Mouse (Mus musculus): ENCODE measurements around the gene Higd1c. TPM values are rescaled to one million over a fixed set of nuclear protein-coding genes. Genes with fewer than 3 reads are reported as not detected.

Gene Higd1c
- polyA plus RNA-seq, 1 experiment: not detected

DNA sequence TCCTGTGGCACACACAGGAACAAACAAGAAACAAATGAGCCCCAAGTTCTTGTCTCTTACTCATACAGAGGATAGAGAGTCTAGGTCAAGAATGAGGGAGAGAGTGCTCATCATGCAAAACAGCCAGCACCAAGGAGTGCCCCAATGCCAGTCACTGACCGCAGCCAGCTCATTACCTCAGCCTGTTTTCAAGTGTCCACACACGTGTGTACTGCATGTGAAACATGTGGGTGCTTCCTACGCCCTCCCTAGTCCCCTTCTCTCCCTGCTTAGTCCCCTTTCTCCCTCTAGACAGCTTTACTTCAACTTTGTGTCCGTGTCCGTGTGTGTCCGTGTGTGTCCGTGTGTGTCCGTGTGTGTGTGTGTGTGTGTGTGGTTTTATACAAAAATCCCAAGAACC is 15.3 kb downstream of the Higd1c start:
- H3K9ac ChIP-seq (ENCODE audit: low read depth, poor library complexity, severe bottlenecking): no peak overlapping the region
- no peaks in the 10 kb centered on the region for H3K9me3 ChIP-seq (replicated peaks; ENCODE audit: control insufficient read depth, insufficient read depth, low read length, poor library complexity, severe bottlenecking)
- no peaks in the 10 kb centered on the region for H3K27me3 ChIP-seq (ENCODE audit: control insufficient read depth, insufficient read depth, low read length, poor library complexity, severe bottlenecking)
- H3K4me3 ChIP-seq (ENCODE audit: low read depth, low read length): no peak overlapping the region
- no peak overlapping the region for H3K27ac ChIP-seq (ENCODE audit: insufficient read depth, low read length)
- H3K36me3 ChIP-seq (ENCODE audit: control insufficient read depth, insufficient read depth, low read length, poor library complexity, severe bottlenecking): no peaks in the 10 kb centered on the region
- no peaks in the 10 kb centered on the region for H3K4me1 ChIP-seq (ENCODE audit: control insufficient read depth, insufficient read depth, low read length)
- TF ChIP-seq EP300 (IDR thresholded peaks at IDR 0.05; ENCODE audit: insufficient read depth, low read depth, low read length) (no peak), POLR2A (IDR thresholded peaks at IDR 0.05; ENCODE audit: insufficient read depth, low read length) (no peak), CTCF (IDR thresholded peaks at IDR 0.05; ENCODE audit: low read depth, low read length) (no peak)

DNA sequence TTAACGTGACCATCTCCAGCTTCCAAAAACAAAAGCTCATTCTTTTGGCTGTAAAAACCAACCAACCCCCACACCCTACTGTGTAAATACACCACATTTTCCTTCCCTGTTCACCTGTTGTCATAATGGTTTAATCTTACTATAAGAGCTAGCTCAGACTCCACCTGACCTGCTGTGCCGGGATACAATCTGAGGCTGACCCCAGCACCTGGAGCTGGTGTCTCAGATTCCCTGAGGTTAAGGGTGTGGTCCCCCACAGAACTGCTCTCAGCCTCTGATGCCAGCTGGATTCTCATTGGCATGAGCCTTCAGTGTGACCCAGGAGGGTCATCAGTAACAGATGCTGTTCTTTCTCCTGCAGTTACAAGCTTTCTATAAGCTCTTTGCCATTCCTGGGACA is 15.8 kb downstream of the Higd1c start:
- H3K4me1 ChIP-seq (ENCODE audit: control insufficient read depth, insufficient read depth, low read length): no peaks in the 10 kb centered on the region
- no peak overlapping the region for H3K27ac ChIP-seq (ENCODE audit: insufficient read depth, low read length)
- no peaks in the 10 kb centered on the region for H3K27me3 ChIP-seq (ENCODE audit: control insufficient read depth, insufficient read depth, low read length, poor library complexity, severe bottlenecking)
- no peak overlapping the region for H3K9ac ChIP-seq (ENCODE audit: low read depth, poor library complexity, severe bottlenecking)
- TF ChIP-seq CTCF (IDR thresholded peaks at IDR 0.05; ENCODE audit: low read depth, low read length) (no peak), POLR2A (IDR thresholded peaks at IDR 0.05; ENCODE audit: insufficient read depth, low read length) (no peak), EP300 (IDR thresholded peaks at IDR 0.05; ENCODE audit: insufficient read depth, low read depth, low read length) (no peak)
- H3K36me3 ChIP-seq (ENCODE audit: control insufficient read depth, insufficient read depth, low read length, poor library complexity, severe bottlenecking): no peaks in the 10 kb centered on the region
- no peak overlapping the region for H3K4me3 ChIP-seq (ENCODE audit: low read depth, low read length)
- no peaks in the 10 kb centered on the region for H3K9me3 ChIP-seq (replicated peaks; ENCODE audit: control insufficient read depth, insufficient read depth, low read length, poor library complexity, severe bottlenecking)

DNA sequence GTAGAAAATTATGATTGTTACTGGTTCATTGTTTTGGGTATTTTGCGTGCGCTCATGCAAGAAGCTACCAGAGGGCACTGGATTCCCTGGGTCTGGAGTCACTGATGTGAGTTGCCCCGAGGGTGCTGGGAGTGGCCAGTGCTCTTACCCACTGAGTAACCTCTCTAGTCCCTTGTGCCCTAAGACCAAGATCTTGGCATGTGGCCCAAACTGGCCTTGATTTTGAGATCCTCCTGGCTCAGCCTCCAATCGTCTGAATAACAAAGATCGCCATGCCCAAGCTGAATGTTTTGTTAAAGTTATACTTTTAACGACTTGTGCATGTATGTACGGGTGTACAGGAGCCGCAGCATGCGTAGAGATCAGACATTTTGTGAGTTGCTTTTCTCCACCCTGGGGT is 21.4 kb downstream of the Higd1c start:
- Histone ChIP-seq H3K4me3 (ENCODE audit: low read depth, low read length) (no peak overlapping the region), H3K36me3 (ENCODE audit: control insufficient read depth, insufficient read depth, low read length, poor library complexity, severe bottlenecking) (no peaks in the 10 kb centered on the region), H3K9me3 (replicated peaks; ENCODE audit: control insufficient read depth, insufficient read depth, low read length, poor library complexity, severe bottlenecking) (no peaks in the 10 kb centered on the region), H3K4me1 (ENCODE audit: control insufficient read depth, insufficient read depth, low read length) (no peaks in the 10 kb centered on the region), H3K9ac (ENCODE audit: low read depth, poor library complexity, severe bottlenecking) (no peak overlapping the region), H3K27me3 (ENCODE audit: control insufficient read depth, insufficient read depth, low read length, poor library complexity, severe bottlenecking) (no peaks in the 10 kb centered on the region), H3K27ac (ENCODE audit: insufficient read depth, low read length) (no peak overlapping the region)
- TF ChIP-seq CTCF (IDR thresholded peaks at IDR 0.05; ENCODE audit: low read depth, low read length) (no peak), EP300 (IDR thresholded peaks at IDR 0.05; ENCODE audit: insufficient read depth, low read depth, low read length) (no peak), POLR2A (IDR thresholded peaks at IDR 0.05; ENCODE audit: insufficient read depth, low read length) (no peak)

DNA sequence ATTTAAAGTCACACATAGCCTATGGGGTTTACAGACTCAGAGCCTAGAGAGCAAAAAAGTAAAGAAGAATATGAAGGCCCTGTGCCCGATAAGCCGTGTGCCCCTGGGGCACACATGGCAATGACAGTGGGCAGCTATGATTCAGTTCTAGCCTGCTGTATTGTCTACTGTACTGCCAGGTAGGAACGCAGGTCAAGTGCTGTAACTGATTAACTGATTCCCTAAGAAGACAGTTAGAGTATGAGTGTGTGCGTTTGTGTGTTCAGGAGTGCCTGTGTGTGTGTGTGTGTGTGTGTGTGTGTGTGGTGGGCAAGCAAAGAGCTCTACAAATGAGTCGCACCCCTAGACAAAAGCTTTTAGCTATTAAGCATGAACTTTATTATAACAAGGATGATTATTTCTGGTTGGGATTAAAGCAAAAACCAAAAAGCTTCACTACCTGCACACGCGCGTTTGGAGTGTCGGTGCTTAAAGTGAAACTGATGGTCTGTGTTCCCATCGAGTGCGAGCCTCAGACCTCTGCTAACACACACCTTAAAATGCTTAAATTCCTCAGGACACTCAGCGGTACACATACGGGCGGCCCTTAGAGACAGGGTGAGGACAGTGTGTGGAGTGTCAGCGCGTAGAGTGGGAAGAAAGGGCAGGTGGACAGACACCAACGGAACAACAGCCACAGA is 23.3 kb downstream of the Higd1c start:
- no peak overlapping the region for H3K9ac ChIP-seq (ENCODE audit: low read depth, poor library complexity, severe bottlenecking)
- no peaks in the 10 kb centered on the region for H3K36me3 ChIP-seq (ENCODE audit: control insufficient read depth, insufficient read depth, low read length, poor library complexity, severe bottlenecking)
- no peaks in the 10 kb centered on the region for H3K4me1 ChIP-seq (ENCODE audit: control insufficient read depth, insufficient read depth, low read length)
- no peak for TF ChIP-seq POLR2A (IDR thresholded peaks at IDR 0.05; ENCODE audit: insufficient read depth, low read length)
- TF ChIP-seq EP300 (IDR thresholded peaks at IDR 0.05; ENCODE audit: insufficient read depth, low read depth, low read length): no peak
- TF ChIP-seq CTCF (IDR thresholded peaks at IDR 0.05; ENCODE audit: low read depth, low read length): no peak
- H3K27ac ChIP-seq (ENCODE audit: insufficient read depth, low read length): no peak overlapping the region
- no peaks in the 10 kb centered on the region for H3K27me3 ChIP-seq (ENCODE audit: control insufficient read depth, insufficient read depth, low read length, poor library complexity, severe bottlenecking)
- no peak overlapping the region for H3K4me3 ChIP-seq (ENCODE audit: low read depth, low read length)
- H3K9me3 ChIP-seq (replicated peaks; ENCODE audit: control insufficient read depth, insufficient read depth, low read length, poor library complexity, severe bottlenecking): no peaks in the 10 kb centered on the region

DNA sequence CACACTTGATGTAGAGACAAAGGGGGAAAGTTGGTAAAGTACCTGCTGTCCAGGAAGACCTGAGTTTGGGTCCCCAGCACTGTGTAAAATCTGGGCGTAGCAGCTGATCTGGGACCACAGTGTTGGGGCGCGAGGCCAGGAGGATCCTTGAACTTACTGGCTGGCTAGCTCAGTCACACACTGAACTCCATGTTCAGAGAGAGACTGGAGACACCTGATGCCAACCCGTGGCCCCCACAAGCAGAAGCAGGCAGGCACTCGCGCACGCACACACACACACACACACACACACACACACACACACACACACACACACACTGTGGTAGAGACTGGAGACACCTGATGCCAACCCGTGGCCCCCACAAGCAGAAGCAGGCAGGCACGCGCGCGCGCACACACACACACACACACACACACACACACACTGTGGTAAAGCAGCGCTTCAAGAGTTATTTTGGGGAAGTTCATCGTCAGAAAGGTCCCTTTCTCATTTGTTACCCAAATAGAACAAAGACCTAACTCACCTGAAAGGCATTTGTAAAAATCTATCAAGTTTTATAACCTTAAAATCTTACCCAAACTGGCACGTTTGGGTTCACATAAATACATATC is 24.0 kb downstream of the Higd1c start:
- Histone ChIP-seq H3K9ac (ENCODE audit: low read depth, poor library complexity, severe bottlenecking) (no peak overlapping the region), H3K27ac (ENCODE audit: insufficient read depth, low read length) (no peak overlapping the region), H3K9me3 (replicated peaks; ENCODE audit: control insufficient read depth, insufficient read depth, low read length, poor library complexity, severe bottlenecking) (no peaks in the 10 kb centered on the region), H3K36me3 (ENCODE audit: control insufficient read depth, insufficient read depth, low read length, poor library complexity, severe bottlenecking) (no peaks in the 10 kb centered on the region), H3K27me3 (ENCODE audit: control insufficient read depth, insufficient read depth, low read length, poor library complexity, severe bottlenecking) (no peaks in the 10 kb centered on the region), H3K4me3 (ENCODE audit: low read depth, low read length) (no peak overlapping the region), H3K4me1 (ENCODE audit: control insufficient read depth, insufficient read depth, low read length) (no peaks in the 10 kb centered on the region)
- TF ChIP-seq POLR2A (IDR thresholded peaks at IDR 0.05; ENCODE audit: insufficient read depth, low read length): no peak
- no peak for TF ChIP-seq EP300 (IDR thresholded peaks at IDR 0.05; ENCODE audit: insufficient read depth, low read depth, low read length)
- TF ChIP-seq CTCF (IDR thresholded peaks at IDR 0.05; ENCODE audit: low read depth, low read length): no peak

DNA sequence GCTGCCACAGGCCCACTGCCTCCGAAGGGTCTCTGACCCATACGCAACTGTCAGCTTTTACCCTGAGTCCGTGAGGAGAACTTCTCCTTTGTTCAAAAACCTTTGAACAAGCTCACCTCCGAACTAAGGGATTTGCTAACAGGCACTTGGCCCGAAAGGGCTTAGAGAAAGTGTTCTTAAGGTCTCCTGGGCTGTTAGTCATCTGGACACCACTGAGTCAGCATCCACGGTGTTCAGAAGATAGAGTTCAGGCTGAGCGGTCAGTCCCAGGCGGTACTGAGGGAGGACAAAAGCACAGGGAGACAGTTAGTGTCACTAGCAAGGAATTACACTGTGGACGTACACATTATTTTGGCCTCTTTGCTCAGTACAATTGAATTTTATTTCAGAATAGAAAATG is 24.5 kb downstream of the Higd1c start:
- Histone ChIP-seq H3K27me3 (ENCODE audit: control insufficient read depth, insufficient read depth, low read length, poor library complexity, severe bottlenecking) (no peaks in the 10 kb centered on the region), H3K9ac (ENCODE audit: low read depth, poor library complexity, severe bottlenecking) (no peak overlapping the region), H3K4me1 (ENCODE audit: control insufficient read depth, insufficient read depth, low read length) (no peaks in the 10 kb centered on the region), H3K36me3 (ENCODE audit: control insufficient read depth, insufficient read depth, low read length, poor library complexity, severe bottlenecking) (no peaks in the 10 kb centered on the region), H3K9me3 (replicated peaks; ENCODE audit: control insufficient read depth, insufficient read depth, low read length, poor library complexity, severe bottlenecking) (no peaks in the 10 kb centered on the region), H3K27ac (ENCODE audit: insufficient read depth, low read length) (no peak overlapping the region), H3K4me3 (ENCODE audit: low read depth, low read length) (no peak overlapping the region)
- no peak for TF ChIP-seq CTCF (IDR thresholded peaks at IDR 0.05; ENCODE audit: low read depth, low read length)
- TF ChIP-seq EP300 (IDR thresholded peaks at IDR 0.05; ENCODE audit: insufficient read depth, low read depth, low read length): no peak
- no peak for TF ChIP-seq POLR2A (IDR thresholded peaks at IDR 0.05; ENCODE audit: insufficient read depth, low read length)

All from ES-Bruce4 (cell line).